Mouse (Mus musculus) embryonic facial prominence, embryonic 14.5 days (tissue): ENCODE results near the gene Tnni2. TPM values are rescaled to one million over a fixed set of nuclear protein-coding genes. Genes with fewer than 3 reads are reported as not detected.

ENCODE experiments used
- ATAC-seq: fragments of 200-750 bp; cut with Nextera tagmentation; 2 replicates; pipeline ENCODE4 v1.8.0; 2017; ENCODE audit warnings: low read depth, moderate number of reproducible peaks, moderate TSS enrichment
- DNase-seq: peaks from one replicate; pipeline ENCODE4 v3.0.0-alpha.2; 2015; ENCODE audit warnings: low spot score
- H3K27ac ChIP-seq: fragments of 300-500 bp; sonication (generic); replicated peaks from 2 replicates; pipeline ENCODE4 v1.5.1; 2014; ENCODE audit warnings: low read depth, mild to moderate bottlenecking, low read length, moderate library complexity
- H3K27me3 ChIP-seq: fragments of 300-500 bp; sonication (generic); replicated peaks from 2 replicates; pipeline ENCODE4 v1.6.1; 2014; ENCODE audit warnings: low read length; ENCODE audit not compliant: control insufficient read depth, insufficient read depth
- H3K36me3 ChIP-seq: fragments of 300-500 bp; sonication (generic); 2 replicates; pipeline ENCODE4 v1.6.1; 2014; ENCODE audit warnings: low read length, mixed read lengths; ENCODE audit not compliant: control insufficient read depth, insufficient read depth
- H3K4me1 ChIP-seq: fragments of 300-500 bp; sonication (generic); 2 replicates; pipeline ENCODE4 v1.6.1; 2014; ENCODE audit warnings: antibody characterized with exemption, low read length; ENCODE audit not compliant: control insufficient read depth, insufficient read depth
- H3K4me2 ChIP-seq: fragments of 300-500 bp; sonication (generic); 2 replicates; pipeline ENCODE4 v1.6.1; 2014; ENCODE audit warnings: low read depth, mild to moderate bottlenecking, low read length, moderate library complexity, mixed read lengths
- H3K4me3 ChIP-seq: fragments of 300-500 bp; sonication (generic); 2 replicates; pipeline ENCODE4 v1.5.1; 2014; ENCODE audit warnings: low read depth, mild to moderate bottlenecking, low read length
- H3K9ac ChIP-seq: fragments of 300-500 bp; sonication (generic); 2 replicates; pipeline ENCODE4 v1.6.1; 2014; ENCODE audit warnings: low read depth, mild to moderate bottlenecking, low read length, moderate library complexity, mixed read lengths
- H3K9me3 ChIP-seq: fragments of 300-500 bp; sonication (generic); 2 replicates; pipeline ENCODE4 v1.6.1; 2016; ENCODE audit warnings: low read length; ENCODE audit not compliant: control insufficient read depth
- WGBS: fragments of 180-500 bp; shearing (Covaris S2); extraction: QIAGEN DNeasy Blood & Tissue Kit; methylation state at CpG from one replicate; pipeline ENCODE4 v1.1.7; 2014; 5-methylcytosine and 5-hydroxymethylcytosine counted together
- polyA plus RNA-seq: library from polyadenylated mRNA; unstranded; fragments of >200 nt; fragmentation: Nextera tagmentation; extraction: Ambion mirVana; gene quantifications from 2 replicates; pipeline ENCODE4 v1.2.1, GENCODE M21; 2014

Tnni2 gene
- polyA plus RNA-seq, 1 experiment from 2014 or later: 564 TPM

DNA sequence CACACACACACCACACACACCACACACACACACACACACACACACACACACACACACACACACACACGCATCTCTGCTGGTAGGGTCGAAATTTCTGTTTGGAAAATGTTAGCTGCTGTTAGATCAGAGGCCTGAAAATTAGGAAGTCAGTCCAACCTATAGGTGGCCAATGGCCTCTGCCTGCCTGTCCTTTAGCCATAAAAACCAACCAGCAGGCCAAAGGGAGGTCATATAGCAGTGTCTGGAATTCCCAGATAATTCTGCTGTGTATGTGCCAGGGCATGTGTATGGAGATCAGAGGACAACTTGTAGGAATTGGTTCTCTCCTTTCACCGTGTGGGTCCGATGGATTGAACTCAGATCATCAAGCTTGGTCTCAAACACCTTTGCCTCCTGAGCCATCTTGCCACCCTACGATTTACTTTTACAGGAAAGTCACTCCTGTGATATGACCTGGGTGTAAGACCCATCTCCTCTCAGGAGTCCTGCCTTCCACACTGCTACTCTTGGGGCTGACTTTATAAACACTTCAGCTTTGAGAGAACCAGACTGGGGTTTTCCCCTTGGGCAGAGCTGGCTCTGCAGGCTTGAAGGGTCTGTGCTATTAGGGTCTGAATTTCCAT is 17.2 kb downstream of the Tnni2 start:
- H3K27me3 ChIP-seq: no peaks in the 10 kb centered on the region
- no peaks in the 10 kb centered on the region for H3K36me3 ChIP-seq
- H3K4me2 ChIP-seq: no peak overlapping the region
- H3K9me3 ChIP-seq: no peaks in the 10 kb centered on the region
- 60% methylated on average over 5 of the region's 5 CpGs for WGBS
- ATAC-seq (no peak), DNase-seq (no peak)
- peak overlapping the region; percentile 98 for H3K27ac ChIP-seq
- H3K4me3 ChIP-seq: no peak overlapping the region
- no peak overlapping the region; the same call in 1 of the 2 replicates for H3K9ac ChIP-seq
- H3K4me1 ChIP-seq: peaks cover 36% of the 10 kb centered on the region

DNA sequence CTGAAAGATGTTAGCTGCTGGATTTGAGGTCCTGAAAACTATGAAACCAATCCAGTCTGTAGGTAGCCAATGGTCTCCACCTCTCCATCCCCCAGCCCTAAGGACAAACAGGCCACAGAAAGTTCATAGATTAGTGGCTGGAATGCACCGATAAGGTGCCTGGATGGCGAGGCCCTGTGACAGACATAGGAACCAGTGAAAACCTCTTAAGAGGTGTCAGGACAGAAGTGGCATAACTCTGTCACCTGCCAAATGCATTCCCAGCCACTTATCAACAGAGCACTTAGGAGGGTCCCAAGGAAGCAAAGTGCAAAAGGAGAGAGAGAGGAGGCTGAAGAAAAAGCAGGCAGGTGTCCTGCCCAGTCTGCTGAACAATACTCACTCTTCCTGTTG is 17.7 kb downstream of the Tnni2 start:
- no peak overlapping the region for H3K4me2 ChIP-seq
- ATAC-seq: no peak
- H3K4me3 ChIP-seq: no peak overlapping the region
- H3K36me3 ChIP-seq: no peaks in the 10 kb centered on the region
- WGBS: 74% methylated on average over 2 of the region's 2 CpGs
- DNase-seq: no peak
- H3K27ac ChIP-seq: peak overlapping the region; percentile 98
- H3K4me1 ChIP-seq: peaks cover 36% of the 10 kb centered on the region
- no peak overlapping the region for H3K9ac ChIP-seq
- no peaks in the 10 kb centered on the region for H3K27me3 ChIP-seq
- H3K9me3 ChIP-seq: no peaks in the 10 kb centered on the region

DNA sequence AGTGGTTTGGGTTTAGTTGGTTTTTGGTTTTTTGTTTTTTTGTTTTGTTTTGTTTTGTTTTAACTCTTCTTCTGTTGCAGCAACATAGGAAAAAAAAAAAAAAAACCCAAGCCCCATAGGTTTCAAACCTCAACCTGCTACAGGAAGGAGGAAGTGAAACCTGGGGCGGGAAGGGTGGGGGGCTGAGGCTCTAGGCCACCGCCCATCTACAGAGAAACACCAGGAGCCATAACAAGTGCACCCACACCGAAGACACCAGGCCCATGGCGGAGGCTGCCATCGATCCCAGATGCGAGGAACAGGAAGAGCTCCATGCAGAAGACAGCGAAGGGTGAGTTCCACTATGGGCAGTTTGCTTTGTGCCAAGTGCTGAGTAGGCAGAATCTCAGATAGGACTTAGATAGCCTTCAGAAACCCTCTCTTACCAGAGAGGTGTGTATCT is 19.0 kb downstream of the Tnni2 start, which contains the start of gene Lsp1:
TSS of gene Lsp1 (plus strand) at position 174 of the 442 bp plus-strand sequence.
- Histone ChIP-seq H3K9ac (no peak within 1 kb of the TSS), H3K27me3 (no peaks in the 10 kb centered on the region), H3K9me3 (no peaks in the 10 kb centered on the region), H3K36me3 (no peaks in the 10 kb centered on the region), H3K4me2 (no peak within 1 kb of the TSS), H3K4me3 (no peak within 1 kb of the TSS), H3K4me1 (peaks cover 26% of the 10 kb centered on the region), H3K27ac (peak within 1 kb of the TSS; percentile 98; the same call in 1 of the 2 replicates)
- ATAC-seq (no peak), DNase-seq (no peak)
- 85% methylated on average over 7 of the region's 7 CpGs for WGBS

DNA sequence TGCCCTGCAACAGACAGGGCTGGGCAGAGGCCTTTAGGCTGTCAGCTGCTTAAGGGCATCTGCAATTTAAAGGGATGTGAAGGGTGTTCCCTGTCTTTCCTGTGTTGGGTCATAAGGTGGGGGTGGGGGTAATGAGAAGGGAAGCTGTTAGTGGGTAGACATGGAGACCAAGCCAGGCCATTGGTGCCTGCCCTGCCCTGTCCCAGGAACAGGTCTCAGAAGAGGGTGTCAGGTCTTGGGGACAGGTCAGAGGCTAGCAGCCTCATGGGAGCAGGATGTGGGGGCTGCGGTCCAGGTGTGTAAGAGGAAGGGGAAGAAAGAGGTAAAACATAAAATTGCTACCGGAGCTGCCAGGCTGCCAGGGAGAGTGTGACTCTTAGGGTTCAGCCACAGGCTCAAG is 19.8 kb downstream of the Tnni2 start:
- 87% methylated on average over 2 of the region's 2 CpGs for WGBS
- no peaks in the 10 kb centered on the region for H3K27me3 ChIP-seq
- no peak overlapping the region; the same call in 1 of the 2 replicates for H3K27ac ChIP-seq
- peaks cover 26% of the 10 kb centered on the region for H3K4me1 ChIP-seq
- ATAC-seq: no peak
- no peak overlapping the region for H3K4me3 ChIP-seq
- H3K4me2 ChIP-seq: no peak overlapping the region
- H3K9me3 ChIP-seq: no peaks in the 10 kb centered on the region
- DNase-seq: no peak
- no peak overlapping the region for H3K9ac ChIP-seq
- no peaks in the 10 kb centered on the region for H3K36me3 ChIP-seq

- Histone ChIP-seq H3K36me3 (no peaks in the 10 kb centered on the region), H3K4me3 (no peak overlapping the region), H3K9ac (no peak overlapping the region), H3K27ac (peak overlapping the region; percentile 54; the same call in 1 of the 2 replicates), H3K9me3 (no peaks in the 10 kb centered on the region), H3K4me1 (peaks cover 20% of the 10 kb centered on the region), H3K4me2 (no peak overlapping the region), H3K27me3 (no peaks in the 10 kb centered on the region)
- peak; percentile 73 for DNase-seq
- 79% methylated on average over 6 of the region's 6 CpGs for WGBS
- ATAC-seq: peak; percentile 77
Observed at GRCm38 (mm10) chr7:142462190-142462589, 20.6 kb downstream of the Tnni2 start.

DNA sequence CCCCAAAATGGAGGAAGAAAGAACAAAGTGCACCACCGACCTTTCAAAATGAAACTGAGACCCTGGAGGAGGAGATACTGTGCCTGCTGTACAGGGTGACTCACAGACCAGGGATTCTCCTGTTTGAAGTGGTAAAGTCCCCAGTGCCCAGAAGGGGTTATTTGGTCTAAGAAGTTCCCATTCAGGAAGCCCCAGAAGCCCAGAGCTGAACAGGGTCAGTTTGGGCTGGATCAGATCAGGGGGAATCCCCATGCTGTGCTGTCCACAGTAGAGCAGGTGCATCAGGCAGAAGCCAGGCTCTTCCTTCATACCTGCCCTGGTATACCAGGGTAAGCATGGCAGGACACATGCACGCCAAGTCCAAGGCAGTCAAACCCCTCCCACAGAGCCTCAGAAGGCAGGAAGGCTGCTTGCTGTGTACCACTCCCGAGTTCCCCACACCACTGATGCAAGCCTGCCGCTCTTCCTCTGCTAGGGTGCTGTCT is 21.0 kb downstream of the Tnni2 start:
- DNase-seq (no peak), ATAC-seq (no peak)
- Histone ChIP-seq H3K27me3 (no peaks in the 10 kb centered on the region), H3K4me2 (no peak overlapping the region), H3K27ac (peak overlapping the region; percentile 49; the same call in 1 of the 2 replicates), H3K4me3 (no peak overlapping the region), H3K36me3 (no peaks in the 10 kb centered on the region), H3K9me3 (no peaks in the 10 kb centered on the region), H3K9ac (no peak overlapping the region), H3K4me1 (peaks cover 15% of the 10 kb centered on the region)
- 70% methylated on average over 4 of the region's 4 CpGs for WGBS

DNA sequence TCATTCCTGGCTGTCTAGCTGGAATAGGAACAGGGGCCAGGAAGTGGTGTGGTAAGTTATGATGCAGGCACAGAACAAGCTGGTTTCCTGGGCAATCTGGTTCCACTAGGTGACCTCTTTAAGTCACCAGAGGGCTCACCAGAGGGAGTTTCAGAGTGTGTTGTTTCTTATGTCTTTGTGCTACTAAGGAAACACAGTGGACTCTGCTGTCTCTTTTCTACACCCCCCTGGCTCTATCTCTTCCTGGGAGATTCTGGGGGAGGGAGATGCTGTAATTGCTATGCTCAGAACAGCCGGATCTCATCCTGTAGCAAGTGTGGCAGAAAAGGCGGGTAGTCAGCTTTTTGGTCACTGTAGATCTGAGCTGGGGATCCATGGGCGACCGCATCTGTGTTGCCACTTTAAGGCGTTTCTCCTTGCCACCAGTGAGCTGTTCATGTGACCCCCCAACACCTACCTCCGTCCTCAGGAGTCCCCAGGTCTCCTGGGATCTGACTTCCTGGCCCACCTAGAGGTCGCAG is 28.6 kb downstream of the Tnni2 start:
- Histone ChIP-seq H3K4me2 (no peak overlapping the region), H3K9ac (no peak overlapping the region), H3K27me3 (no peaks in the 10 kb centered on the region), H3K36me3 (no peaks in the 10 kb centered on the region), H3K27ac (peak overlapping the region; percentile 72), H3K4me3 (no peak overlapping the region), H3K9me3 (no peaks in the 10 kb centered on the region), H3K4me1 (peaks cover 32% of the 10 kb centered on the region)
- no peak for ATAC-seq
- no peak for DNase-seq
- WGBS: 69% methylated on average over 7 of the region's 7 CpGs

DNA sequence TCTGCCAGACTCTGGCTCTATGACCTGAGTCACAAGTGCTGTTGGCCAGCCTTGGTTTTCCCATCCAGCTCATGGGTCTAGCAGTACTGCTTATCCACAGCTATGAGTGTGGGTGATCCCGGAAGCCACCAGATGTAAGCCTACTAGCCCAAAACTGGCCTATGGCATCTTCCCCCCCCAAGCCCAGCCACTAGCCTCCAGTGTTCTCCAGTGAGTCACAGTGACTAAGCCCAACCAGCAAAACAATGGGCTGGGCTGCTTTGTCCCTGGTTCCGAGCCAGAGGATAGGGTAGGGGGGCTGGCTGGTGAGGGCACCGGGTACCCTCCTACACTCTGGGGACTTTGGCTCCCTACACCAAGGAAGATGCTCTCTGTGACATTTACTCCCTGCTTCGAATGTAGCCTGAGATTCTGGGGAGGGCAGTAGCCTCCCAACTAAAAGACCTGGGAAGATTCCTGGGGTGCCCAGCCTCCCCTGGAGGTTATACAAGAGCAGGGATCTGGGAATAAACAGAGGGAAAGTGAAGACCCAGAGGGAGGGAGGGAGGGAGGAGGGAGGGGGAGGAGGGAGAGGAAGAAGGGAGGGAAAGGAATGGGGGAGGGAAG is 29.3 kb downstream of the Tnni2 start:
- Histone ChIP-seq H3K4me2 (no peak overlapping the region), H3K27me3 (no peaks in the 10 kb centered on the region), H3K9ac (peak overlapping the region; percentile 63; the same call in 1 of the 2 replicates), H3K36me3 (no peaks in the 10 kb centered on the region), H3K9me3 (no peaks in the 10 kb centered on the region), H3K4me3 (no peak overlapping the region), H3K4me1 (peaks cover 32% of the 10 kb centered on the region), H3K27ac (peak overlapping the region; percentile 72)
- DNase-seq (peak; percentile 86), ATAC-seq (peak; percentile 79)
- 11% methylated on average over 4 of the region's 4 CpGs for WGBS
